Mouse (Mus musculus) embryonic facial prominence, embryonic 11.5 days (tissue): ENCODE measurements around the gene B4galnt2. TPM values are rescaled to one million over a fixed set of nuclear protein-coding genes. Genes with fewer than 3 reads are reported as not detected.

Source experiments
- ATAC-seq: fragments of 200-750 bp; cut with Nextera tagmentation; replicated peaks from 2 replicates; pipeline ENCODE4 v1.8.0; 2017; ENCODE audit warnings: low read depth; ENCODE audit not compliant: insufficient number of reproducible peaks, low FRiP score, low TSS enrichment
- DNase-seq: peaks from one replicate; pipeline ENCODE4 v3.0.0-alpha.2; 2015; ENCODE audit warnings: low spot score
- H3K27ac ChIP-seq: fragments of 300-500 bp; sonication (generic); replicated peaks from 2 replicates; pipeline ENCODE4 v1.5.1; 2014; ENCODE audit warnings: mild to moderate bottlenecking, low read depth, low read length, control low read depth
- H3K27me3 ChIP-seq: fragments of 300-500 bp; sonication (generic); 2 replicates; pipeline ENCODE4 v1.6.1; 2014; ENCODE audit warnings: mild to moderate bottlenecking, low read length, moderate library complexity, mixed read lengths; ENCODE audit not compliant: control insufficient read depth, insufficient read depth
- H3K36me3 ChIP-seq: fragments of 300-500 bp; sonication (generic); replicated peaks from 2 replicates; pipeline ENCODE4 v1.6.1; 2014; ENCODE audit warnings: low read depth, mild to moderate bottlenecking, low read length, moderate library complexity, mixed read lengths; ENCODE audit not compliant: control insufficient read depth, insufficient read depth
- H3K4me1 ChIP-seq: fragments of 300-500 bp; sonication (generic); 2 replicates; pipeline ENCODE4 v1.6.1; 2014; ENCODE audit warnings: low read length, mixed read lengths; ENCODE audit not compliant: control insufficient read depth, insufficient read depth
- H3K4me2 ChIP-seq: fragments of 300-500 bp; sonication (generic); 2 replicates; pipeline ENCODE4 v1.6.1; 2014; ENCODE audit warnings: low read depth, mild to moderate bottlenecking, control low read depth, low read length, moderate library complexity
- H3K4me3 ChIP-seq: fragments of 300-500 bp; sonication (generic); 2 replicates; pipeline ENCODE4 v1.5.1; 2014; ENCODE audit warnings: low read depth, low read length, control low read depth
- H3K9ac ChIP-seq: fragments of 300-500 bp; sonication (generic); replicated peaks from 2 replicates; pipeline ENCODE4 v1.6.1; 2014; ENCODE audit warnings: mild to moderate bottlenecking, control low read depth, low read length
- H3K9me3 ChIP-seq: fragments of 300-500 bp; sonication (generic); replicated peaks from 2 replicates; pipeline ENCODE4 v1.6.1; 2016; ENCODE audit warnings: mild to moderate bottlenecking, low read length, inconsistent platforms, mixed read lengths; ENCODE audit not compliant: control insufficient read depth
- WGBS: fragments of 180-500 bp; shearing (Covaris S2); extraction: QIAGEN DNeasy Blood & Tissue Kit; methylation state at CpG from one replicate; pipeline ENCODE4 v1.1.7; 2014; 5-methylcytosine and 5-hydroxymethylcytosine counted together
- polyA plus RNA-seq: library from polyadenylated mRNA; unstranded; fragments of >200 nt; fragmentation: Nextera tagmentation; extraction: Ambion mirVana; gene quantifications from 2 replicates; pipeline ENCODE4 v1.2.1, GENCODE M21; 2014

Gene B4galnt2
- polyA plus RNA-seq, 1 experiment from 2014 or later, result not detected

GRCm38 (mm10) chr11:95836433-95836832 lies 78.3 kb downstream of the B4galnt2 start:
- no peaks in the 10 kb centered on the region for H3K9me3 ChIP-seq
- DNase-seq (no peak), ATAC-seq (no peak)
- peaks cover 49% of the 10 kb centered on the region for H3K27me3 ChIP-seq
- peaks cover 3% of the 10 kb centered on the region for H3K4me1 ChIP-seq
- WGBS, result 51% methylated on average over 6 of the region's 6 CpGs
- no peak overlapping the region for H3K4me2 ChIP-seq
- no peak overlapping the region for H3K4me3 ChIP-seq
- no peak overlapping the region for H3K27ac ChIP-seq
- no peak overlapping the region for H3K9ac ChIP-seq
- no peaks in the 10 kb centered on the region for H3K36me3 ChIP-seq

GRCm38 (mm10) chr11:95835832-95836231 lies 78.9 kb downstream of the B4galnt2 start:
- H3K9me3 ChIP-seq, result no peaks in the 10 kb centered on the region
- ATAC-seq (no peak), DNase-seq (no peak)
- no peak overlapping the region for H3K9ac ChIP-seq
- H3K36me3 ChIP-seq, result no peaks in the 10 kb centered on the region
- 48% methylated on average over 6 of the region's 6 CpGs for WGBS
- no peak overlapping the region for H3K4me3 ChIP-seq
- H3K4me1 ChIP-seq, result peaks cover 6% of the 10 kb centered on the region
- H3K27ac ChIP-seq, result no peak overlapping the region
- no peak overlapping the region for H3K4me2 ChIP-seq
- H3K27me3 ChIP-seq, result peaks cover 55% of the 10 kb centered on the region

GRCm38 (mm10) chr11:95834742-95835710 lies 79.7 kb downstream of the B4galnt2 start:
- DNase-seq (no peak), ATAC-seq (no peak)
- Histone ChIP-seq H3K4me3 (no peak overlapping the region), H3K4me1 (peaks cover 12% of the 10 kb centered on the region), H3K9me3 (no peaks in the 10 kb centered on the region), H3K27me3 (peaks cover 63% of the 10 kb centered on the region), H3K27ac (0 out of 2 replicates have a peak overlapping the region, but pooled peaks have one; percentile 8), H3K9ac (no peak overlapping the region), H3K36me3 (no peaks in the 10 kb centered on the region), H3K4me2 (no peak overlapping the region)
- WGBS, result 16% methylated on average over 15 of the region's 15 CpGs

GRCm38 (mm10) chr11:95834143-95834667 lies 80.5 kb downstream of the B4galnt2 start:
- Histone ChIP-seq H3K9me3 (no peaks in the 10 kb centered on the region), H3K27ac (no peak overlapping the region), H3K4me2 (peak overlapping the region; percentile 11; the same call in 1 of the 2 replicates), H3K9ac (no peak overlapping the region), H3K27me3 (peaks cover 71% of the 10 kb centered on the region), H3K36me3 (no peaks in the 10 kb centered on the region), H3K4me3 (no peak overlapping the region), H3K4me1 (peaks cover 12% of the 10 kb centered on the region)
- 5% methylated on average over 22 of the region's 22 CpGs for WGBS
- peak; percentile 44 for DNase-seq
- ATAC-seq, result no peak

- ATAC-seq (peak; percentile 36; the same call in 1 of the 2 replicates), DNase-seq (no peak)
- 2% methylated on average over 18 of the region's 18 CpGs for WGBS
- Histone ChIP-seq H3K27ac (no peak overlapping the region), H3K9ac (no peak overlapping the region), H3K27me3 (peaks cover 76% of the 10 kb centered on the region), H3K4me1 (peaks cover 12% of the 10 kb centered on the region), H3K36me3 (no peaks in the 10 kb centered on the region), H3K4me3 (no peak overlapping the region), H3K4me2 (no peak overlapping the region), H3K9me3 (no peaks in the 10 kb centered on the region)
Measured at GRCm38 (mm10) chr11:95833631-95834142, 81.0 kb downstream of the B4galnt2 start.

GRCm38 (mm10) chr11:95833006-95833570 lies 81.6 kb downstream of the B4galnt2 start:
- DNase-seq (no peak), ATAC-seq (no peak)
- H3K4me1 ChIP-seq, result peaks cover 12% of the 10 kb centered on the region
- H3K9me3 ChIP-seq, result no peaks in the 10 kb centered on the region
- no peak overlapping the region for H3K9ac ChIP-seq
- WGBS, result 15% methylated on average over 8 of the region's 8 CpGs
- no peak overlapping the region for H3K27ac ChIP-seq
- no peak overlapping the region for H3K4me3 ChIP-seq
- H3K4me2 ChIP-seq, result no peak overlapping the region
- H3K36me3 ChIP-seq, result no peaks in the 10 kb centered on the region
- peaks cover 76% of the 10 kb centered on the region for H3K27me3 ChIP-seq

GRCm38 (mm10) chr11:95832129-95833005 lies 82.3 kb downstream of the B4galnt2 start:
- H3K27me3 ChIP-seq, result peaks cover 76% of the 10 kb centered on the region
- peaks cover 12% of the 10 kb centered on the region for H3K4me1 ChIP-seq
- H3K27ac ChIP-seq, result no peak overlapping the region
- no peak overlapping the region for H3K4me2 ChIP-seq
- DNase-seq, result no peak
- H3K9me3 ChIP-seq, result no peaks in the 10 kb centered on the region
- WGBS, result 30% methylated on average over 18 of the region's 18 CpGs
- no peak overlapping the region for H3K4me3 ChIP-seq
- no peak overlapping the region for H3K9ac ChIP-seq
- ATAC-seq, result no peak
- no peaks in the 10 kb centered on the region for H3K36me3 ChIP-seq
